Mouse (Mus musculus): ENCODE measurements around the gene Klrb1f. TPM values are rescaled to one million over a fixed set of nuclear protein-coding genes. Genes with fewer than 3 reads are reported as not detected.
"Not testable (repeated sequence)": the region's sequence is repeated elsewhere in the genome, so short reads cannot be mapped to it uniquely, and the experiment has no call there.

Klrb1f gene
- total RNA-seq (2021), result not detected
- long read RNA-seq, experiment 1, result 0 reads
- long read RNA-seq, experiment 2, result 0 reads

GRCm38 (mm10) chr6:129045601-129046000 is at the start of gene Klrb1f:
TSS of gene Klrb1f (plus strand) at chr6:129045901.
- DNase-seq (ENCODE audit: low spot score in 2 of 2), result no peak

- no peak for DNase-seq (ENCODE audit: low spot score in 2 of 2)
Measured at GRCm38 (mm10) chr6:128996054-128996767, 49.5 kb upstream of the Klrb1f start.

DNA sequence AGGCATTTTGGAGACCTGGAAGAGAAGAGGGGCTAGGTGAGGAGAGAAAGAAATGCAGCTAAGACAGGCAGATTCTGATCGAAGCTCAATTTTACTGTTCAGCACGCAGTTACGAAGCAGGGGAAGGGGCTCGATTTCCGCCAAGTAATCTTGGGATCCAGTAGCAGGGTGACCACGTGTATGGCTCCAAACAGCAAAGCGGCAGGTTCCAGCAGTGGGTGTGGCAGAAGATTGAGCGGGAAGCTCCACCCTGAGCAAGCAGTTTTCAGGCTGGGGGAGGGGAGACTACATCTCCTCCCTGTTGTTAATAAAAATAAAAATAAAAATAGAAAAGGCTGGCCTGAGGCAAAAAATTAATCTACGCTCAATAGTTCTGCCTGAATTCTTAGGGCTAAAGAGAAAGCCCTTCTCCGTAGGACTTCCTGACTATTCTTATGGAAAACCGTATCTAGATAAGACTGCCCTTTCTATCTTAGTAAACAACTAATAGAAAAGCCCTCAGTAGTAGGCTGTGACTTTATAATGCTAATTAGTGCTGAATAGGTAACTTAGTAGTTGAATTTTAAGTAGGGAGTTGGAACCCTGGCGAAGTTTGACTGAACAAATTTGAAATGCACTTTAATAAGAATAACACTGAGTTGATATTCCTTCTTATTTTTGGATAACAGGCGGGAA is 48.8 kb upstream of the Klrb1f start:
- no peak for DNase-seq (ENCODE audit: low spot score in 2 of 2)

- DNase-seq (ENCODE audit: low spot score in 2 of 2), result no peak
Measured at GRCm38 (mm10) chr6:129001392-129001791, 44.3 kb upstream of the Klrb1f start.

GRCm38 (mm10) chr6:129008552-129008951 is 37.1 kb upstream of the Klrb1f start:
- no peak for DNase-seq (ENCODE audit: low spot score in 2 of 2)

GRCm38 (mm10) chr6:129009846-129010504 is 35.7 kb upstream of the Klrb1f start:
- not testable (repeated sequence) for DNase-seq (ENCODE audit: low spot score in 2 of 2)

- no peak for DNase-seq (ENCODE audit: low spot score in 2 of 2)
Measured at GRCm38 (mm10) chr6:129010505-129010873, 35.2 kb upstream of the Klrb1f start.

DNA sequence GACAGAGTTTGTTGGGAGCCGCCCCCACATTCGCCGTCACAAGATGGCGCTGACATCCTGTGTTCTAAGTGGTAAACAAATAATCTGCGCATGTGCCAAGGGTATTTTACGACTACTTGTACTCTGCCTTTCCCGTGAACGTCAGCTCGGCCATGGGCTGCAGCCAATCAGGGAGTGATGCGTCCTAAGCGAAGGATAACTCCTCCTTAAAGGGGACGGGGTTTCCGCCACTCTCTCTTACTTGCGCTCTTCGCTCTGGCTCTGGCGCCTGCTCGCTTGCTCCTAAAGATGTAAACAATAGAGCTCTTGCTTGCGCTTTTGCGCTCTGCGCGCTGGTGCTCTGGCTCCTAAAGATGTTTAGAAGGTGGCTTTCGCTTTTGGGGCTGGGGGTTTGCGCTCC is 33.7 kb upstream of the Klrb1f start:
- not testable (repeated sequence) for DNase-seq (ENCODE audit: low spot score in 2 of 2)

- DNase-seq (ENCODE audit: low spot score in 2 of 2), result no peak
Measured at GRCm38 (mm10) chr6:129012966-129013365, 32.7 kb upstream of the Klrb1f start.

DNA sequence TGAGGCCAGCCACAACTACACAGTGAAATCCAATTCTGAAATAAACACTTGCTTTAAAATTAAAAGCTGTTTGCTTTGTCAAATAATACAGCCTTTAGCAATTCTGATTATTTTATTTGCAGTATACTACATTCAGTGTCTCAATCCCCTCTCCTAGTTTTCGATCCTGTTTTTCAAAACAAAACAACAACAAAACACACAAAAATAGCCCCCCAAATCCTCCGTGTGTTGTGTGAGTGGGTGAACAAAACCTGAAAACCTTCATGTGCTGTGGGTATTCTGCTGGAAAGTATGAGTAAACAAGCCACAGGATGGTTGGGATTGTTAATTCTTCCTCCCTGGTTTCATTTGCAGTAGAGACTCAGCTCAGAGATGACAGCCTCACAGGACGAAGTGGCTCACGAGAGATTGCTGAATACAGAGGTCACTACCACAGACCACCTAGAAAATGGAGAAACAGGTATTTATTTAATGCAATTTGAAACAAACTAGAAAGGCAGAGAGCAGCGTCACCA is 31.9 kb upstream of the Klrb1f start:
- no peak for DNase-seq (ENCODE audit: low spot score in 2 of 2)

DNA sequence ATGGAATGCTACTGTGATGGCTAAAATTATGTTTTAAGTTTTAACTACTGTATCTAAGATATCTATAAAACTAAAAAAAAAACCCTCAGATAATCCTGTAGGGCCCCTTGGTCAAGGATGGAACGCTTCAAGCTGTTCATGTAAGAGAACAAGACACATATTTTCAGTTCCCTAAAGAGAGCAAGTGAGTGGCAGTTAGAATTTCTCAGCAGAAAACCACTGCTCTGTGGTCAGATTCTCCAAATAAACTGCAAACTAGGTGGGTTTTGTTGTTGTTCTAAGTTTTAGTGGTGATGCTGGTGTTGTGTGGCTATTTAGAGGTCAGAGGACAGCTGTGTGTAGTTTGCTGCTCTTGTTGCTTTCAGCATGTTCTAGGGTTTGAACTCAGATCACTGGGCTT is 31.3 kb upstream of the Klrb1f start:
- no peak for DNase-seq (ENCODE audit: low spot score in 2 of 2)

DNA sequence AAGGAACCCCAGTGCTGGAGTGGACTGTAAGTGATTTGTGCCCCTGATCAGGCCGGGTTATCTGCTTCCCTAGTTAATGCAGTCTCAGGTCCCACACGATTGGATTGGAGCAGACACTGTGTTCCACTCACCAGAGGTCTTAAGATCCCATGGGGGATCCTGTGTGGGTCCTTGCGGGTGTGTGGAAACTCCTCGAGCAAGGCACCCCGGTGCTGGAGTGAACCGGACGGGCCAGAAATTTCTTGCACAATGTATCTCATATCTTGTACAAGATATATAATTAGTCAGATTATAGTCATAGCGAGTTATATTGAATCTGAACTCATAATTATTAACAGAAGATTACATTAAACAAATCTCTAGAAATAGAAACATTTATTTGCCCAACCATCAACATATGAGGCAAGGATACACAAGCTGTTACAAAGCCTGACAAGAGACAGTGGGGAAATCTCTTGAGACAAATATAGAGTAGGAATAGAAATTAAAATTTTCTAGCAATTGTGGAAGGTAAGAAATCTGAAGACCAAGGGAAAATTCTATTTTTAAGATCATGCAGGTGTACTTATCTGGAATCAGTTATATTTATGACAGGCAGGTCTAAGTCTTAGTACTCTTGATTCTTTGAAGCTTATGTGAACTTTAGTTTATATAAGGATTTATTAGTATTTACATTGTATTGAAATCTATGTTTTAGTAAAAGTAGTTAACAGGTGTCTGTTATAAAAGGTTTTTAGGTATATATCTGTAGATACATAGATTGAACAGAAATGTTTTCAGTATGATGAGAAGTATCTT is 18.1 kb upstream of the Klrb1f start:
- DNase-seq (ENCODE audit: low spot score in 2 of 2), result no peak

GRCm38 (mm10) chr6:129030175-129030824 is 15.4 kb upstream of the Klrb1f start:
- DNase-seq (ENCODE audit: low spot score in 2 of 2), result no peak

DNA sequence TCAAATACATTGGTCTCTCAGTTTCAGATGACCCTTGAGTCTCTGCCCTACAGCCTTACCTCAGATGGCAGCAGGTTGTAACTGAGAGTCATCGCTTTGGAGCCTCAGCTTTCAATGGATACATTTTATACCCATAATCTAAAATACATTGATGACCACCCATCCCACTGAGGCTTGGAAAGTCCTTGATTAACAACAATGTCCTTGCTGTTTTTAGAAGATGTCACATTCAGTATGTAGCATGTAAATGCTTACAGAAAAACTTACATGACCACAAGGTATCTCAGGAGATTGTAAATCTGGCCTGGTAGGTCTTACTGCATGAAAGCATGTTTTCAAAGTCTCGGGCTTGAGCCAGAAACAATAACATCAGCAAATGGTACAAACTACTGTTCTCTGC is 14.7 kb upstream of the Klrb1f start:
- no peak for DNase-seq (ENCODE audit: low spot score in 2 of 2)

DNA sequence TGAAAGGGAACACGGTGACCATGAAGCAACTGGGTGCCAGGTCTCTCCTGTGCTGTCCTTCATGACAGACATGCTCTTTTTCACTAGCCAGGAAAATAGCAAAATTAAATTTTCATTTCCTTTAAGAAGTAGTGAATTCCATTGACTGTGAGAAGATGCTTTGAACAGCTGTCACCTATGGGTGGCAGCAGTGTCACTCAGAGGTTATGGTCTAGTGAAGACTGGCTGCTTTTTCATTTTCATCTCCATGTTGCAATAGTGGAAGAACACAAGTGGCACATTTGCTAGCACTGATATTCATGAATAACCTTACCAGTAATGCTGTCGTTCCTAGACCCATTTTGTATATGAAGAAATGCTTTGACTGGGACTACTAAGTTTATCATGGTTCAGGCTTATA is 12.3 kb upstream of the Klrb1f start:
- no peak for DNase-seq (ENCODE audit: low spot score in 2 of 2)

DNA sequence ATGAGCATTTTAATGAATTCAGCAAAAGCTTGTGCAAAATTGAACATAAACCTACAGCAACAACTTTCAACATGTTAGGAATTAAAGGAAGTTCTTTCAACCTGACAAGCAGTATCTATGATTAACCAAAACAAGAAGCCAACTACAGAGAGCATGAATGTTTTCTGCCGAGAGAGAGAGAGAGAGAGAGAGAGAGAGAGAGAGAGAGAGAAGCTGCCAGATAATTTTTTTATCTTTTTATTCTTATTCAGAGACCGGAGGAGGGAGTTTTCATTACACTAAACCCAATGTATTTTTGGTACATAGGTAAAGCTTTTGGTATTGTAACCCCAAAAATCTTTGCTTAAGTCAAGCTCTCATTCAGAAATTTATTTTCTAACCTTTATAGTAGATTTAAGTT is 10.7 kb upstream of the Klrb1f start:
- no peak for DNase-seq (ENCODE audit: low spot score in 2 of 2)

DNA sequence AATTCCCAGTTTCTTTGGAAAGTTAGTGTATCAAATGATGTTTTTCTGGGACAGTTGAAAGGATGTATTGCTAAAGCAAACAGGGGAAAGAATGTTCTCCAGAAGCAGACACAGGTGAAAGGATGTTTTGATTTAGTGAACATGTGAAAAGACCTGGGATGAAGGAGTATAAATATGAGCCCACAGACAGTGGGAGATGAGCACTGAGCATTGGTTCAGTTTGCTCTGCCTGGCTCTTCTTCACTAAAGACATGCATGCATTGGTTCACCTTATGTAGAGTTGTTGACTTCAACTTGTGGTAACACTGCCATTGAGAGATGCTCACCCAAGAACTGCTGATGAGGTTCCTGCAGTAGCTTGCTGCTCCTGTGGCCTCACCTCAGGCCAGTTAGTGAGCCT is 9.4 kb upstream of the Klrb1f start:
- no peak for DNase-seq (ENCODE audit: low spot score in 2 of 2)

DNA sequence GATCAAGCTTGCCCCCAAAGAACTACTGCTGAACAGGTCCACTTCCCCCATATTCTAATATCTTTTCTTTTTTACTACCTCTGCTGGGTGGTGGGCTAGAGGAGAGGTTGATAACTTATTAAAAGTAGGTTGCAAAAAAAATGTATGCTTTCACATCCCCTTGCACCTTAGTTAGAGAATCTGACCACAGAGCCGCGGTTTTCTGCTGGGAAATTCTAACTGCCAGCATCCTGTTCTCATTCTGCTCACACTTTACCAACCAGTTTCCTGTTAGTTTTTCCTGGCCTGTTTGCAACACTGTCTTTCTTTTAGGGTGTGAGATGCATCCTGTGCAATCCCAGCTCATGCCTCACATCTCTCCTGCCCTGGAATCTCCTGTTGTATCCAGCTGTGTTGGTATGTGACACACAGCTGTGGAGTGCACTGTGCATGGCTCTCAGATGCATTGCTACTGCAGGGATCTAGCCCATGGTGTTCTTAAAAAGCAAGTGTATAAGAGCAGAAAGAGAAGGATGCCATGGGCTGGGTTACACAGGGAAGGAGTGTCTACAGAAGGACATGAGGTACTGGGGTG is 8.7 kb upstream of the Klrb1f start:
- no peak for DNase-seq (ENCODE audit: low spot score in 2 of 2)

- no peak for DNase-seq (ENCODE audit: low spot score in 2 of 2)
Measured at GRCm38 (mm10) chr6:129041470-129041869, 4.2 kb upstream of the Klrb1f start.

DNA sequence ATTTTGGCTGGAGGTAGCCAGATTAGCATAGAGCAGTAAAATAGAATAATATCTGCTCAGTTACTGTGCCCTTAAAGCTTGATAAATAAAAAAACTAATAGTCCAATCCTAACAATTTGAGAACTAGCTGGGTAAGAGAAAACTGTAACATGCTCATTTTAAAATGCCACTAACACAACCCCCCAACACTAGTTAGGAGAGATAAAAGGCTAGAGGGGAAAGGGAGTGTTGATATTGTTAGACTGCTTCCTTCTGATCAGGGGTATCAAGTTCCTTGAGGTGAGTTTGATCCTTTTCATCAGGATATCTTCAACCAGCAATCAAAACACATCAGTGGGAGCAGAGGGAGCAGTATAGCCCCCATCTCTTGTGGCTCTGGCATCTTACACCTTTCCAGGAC is 3.2 kb upstream of the Klrb1f start:
- no peak for DNase-seq (ENCODE audit: low spot score in 2 of 2)

Data from adrenal gland, postnatal 4 days (tissue).